Mouse (Mus musculus): Measurements from ENCODE around the gene Gm14525. TPM values are rescaled to one million over a fixed set of nuclear protein-coding genes. Genes with fewer than 3 reads are reported as not detected.
"Not testable (repeated sequence)": the region's sequence is repeated elsewhere in the genome, so short reads cannot be mapped to it uniquely, and the experiment has no call there.

Gm14525 gene
- total RNA-seq (2021) = not detected
- not detected in 2 replicates for polyA plus RNA-seq (2012; rRNA removed)
- long read RNA-seq = 0 reads

DNA sequence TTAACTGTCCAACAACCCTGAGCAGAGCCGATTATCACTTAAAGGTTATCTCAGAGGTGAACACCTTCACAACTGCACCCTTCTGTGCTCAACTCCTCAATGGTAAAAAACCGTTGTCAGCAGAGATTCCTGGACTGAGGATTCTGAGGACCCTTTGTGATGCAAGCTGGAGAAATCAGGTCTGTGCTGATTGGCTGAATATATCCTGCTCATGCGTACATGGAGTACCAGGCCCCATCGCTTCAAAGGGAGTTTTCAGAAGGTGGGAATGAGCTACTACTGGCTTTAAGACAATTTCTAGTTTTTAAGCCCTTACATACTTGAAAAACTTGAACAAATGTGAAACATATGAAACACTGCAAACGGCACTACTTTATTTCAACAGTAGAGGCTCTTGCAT is at the start of gene Gm14525:
Gm14525 (minus strand) TSS at position 101 of the 400 bp plus-strand sequence.
- not testable (repeated sequence) for DNase-seq

Other genes with a start within 250 kb of the Gm14525 start
- not detected for gene Slx, start 157.1 kb downstream of the Gm14525 start, total RNA-seq (2021)
- gene Slx, start 157.1 kb downstream of the Gm14525 start, polyA plus RNA-seq (2012; rRNA removed) = not detected in 2 replicates
- not detected for gene Gm6121, start 233.1 kb upstream of the Gm14525 start, total RNA-seq (2021)
- not detected in 2 replicates for gene Gm6121, start 233.1 kb upstream of the Gm14525 start, polyA plus RNA-seq (2012; rRNA removed)